Mouse (Mus musculus): ENCODE data around the gene Rbm45.

Gene Rbm45

DNA sequence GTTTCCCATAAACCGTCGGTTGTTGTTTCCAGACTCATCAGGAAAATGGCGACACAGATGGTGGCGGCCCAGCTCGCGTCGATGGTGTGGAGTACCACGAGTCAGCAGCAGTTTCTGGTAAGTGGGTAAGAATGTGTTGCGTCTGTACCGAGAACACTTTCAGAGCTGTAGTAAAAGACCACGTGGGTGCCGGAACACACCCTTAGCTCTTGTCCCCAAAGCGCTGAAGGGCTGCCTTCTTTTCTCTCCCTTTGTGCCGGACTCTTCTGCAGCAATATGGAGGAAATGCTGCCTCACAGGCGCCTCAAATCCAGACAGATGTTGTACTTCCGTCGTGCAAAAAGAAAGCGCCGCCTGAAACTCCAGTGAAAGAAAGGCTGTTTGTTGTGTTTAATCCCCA is 8.9 kb downstream of the Rbm45 start:
- DNase-seq (ENCODE audit: low read depth, low spot score) = no peak

DNA sequence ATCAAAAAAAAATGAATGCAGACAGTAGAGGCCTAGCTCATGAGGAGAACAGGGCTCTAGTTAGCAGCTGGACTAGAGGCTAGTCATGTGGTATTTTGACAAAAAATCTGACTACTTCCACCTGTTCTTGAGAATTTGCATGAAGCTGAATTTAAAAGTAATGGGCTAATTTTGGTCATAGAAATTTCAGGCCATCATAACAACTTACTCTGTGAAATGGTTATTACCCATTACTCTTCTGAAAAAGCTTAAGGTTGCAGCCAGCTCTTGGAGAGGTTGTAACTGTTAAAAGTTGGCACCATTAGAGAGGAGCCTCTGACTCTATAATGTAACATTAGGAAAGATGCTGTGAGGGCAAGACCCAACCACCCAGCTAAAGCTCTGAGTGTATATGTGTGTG is 16.7 kb downstream of the Rbm45 start:
- DNase-seq (ENCODE audit: low read depth, low spot score) = no peak

DNA sequence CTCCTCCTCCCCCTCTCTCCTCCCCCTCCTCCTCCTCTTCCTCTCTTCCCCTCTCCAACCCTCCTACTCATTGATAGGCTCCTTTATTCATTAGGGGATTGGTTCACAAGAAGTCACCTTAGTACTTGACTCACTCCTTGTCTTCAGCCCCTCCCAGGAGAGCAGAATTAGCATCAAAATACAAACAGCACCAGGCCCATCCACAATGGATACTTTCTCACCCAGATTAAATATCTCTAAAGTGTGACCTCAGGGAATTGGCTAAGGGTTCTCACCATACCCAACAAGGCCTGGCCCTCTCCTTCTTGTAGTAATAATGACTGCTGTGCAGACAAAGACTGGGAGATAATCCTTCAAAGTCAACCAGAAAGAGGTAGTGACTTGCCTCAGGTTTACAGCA is 30.4 kb downstream of the Rbm45 start:
- no peak for DNase-seq (ENCODE audit: low read depth, low spot score)

- DNase-seq (ENCODE audit: low read depth, low spot score) = no peak
These were observed 35.9 kb downstream of the Rbm45 start for GRCm38 (mm10) chr2:76405596-76406150.

DNA sequence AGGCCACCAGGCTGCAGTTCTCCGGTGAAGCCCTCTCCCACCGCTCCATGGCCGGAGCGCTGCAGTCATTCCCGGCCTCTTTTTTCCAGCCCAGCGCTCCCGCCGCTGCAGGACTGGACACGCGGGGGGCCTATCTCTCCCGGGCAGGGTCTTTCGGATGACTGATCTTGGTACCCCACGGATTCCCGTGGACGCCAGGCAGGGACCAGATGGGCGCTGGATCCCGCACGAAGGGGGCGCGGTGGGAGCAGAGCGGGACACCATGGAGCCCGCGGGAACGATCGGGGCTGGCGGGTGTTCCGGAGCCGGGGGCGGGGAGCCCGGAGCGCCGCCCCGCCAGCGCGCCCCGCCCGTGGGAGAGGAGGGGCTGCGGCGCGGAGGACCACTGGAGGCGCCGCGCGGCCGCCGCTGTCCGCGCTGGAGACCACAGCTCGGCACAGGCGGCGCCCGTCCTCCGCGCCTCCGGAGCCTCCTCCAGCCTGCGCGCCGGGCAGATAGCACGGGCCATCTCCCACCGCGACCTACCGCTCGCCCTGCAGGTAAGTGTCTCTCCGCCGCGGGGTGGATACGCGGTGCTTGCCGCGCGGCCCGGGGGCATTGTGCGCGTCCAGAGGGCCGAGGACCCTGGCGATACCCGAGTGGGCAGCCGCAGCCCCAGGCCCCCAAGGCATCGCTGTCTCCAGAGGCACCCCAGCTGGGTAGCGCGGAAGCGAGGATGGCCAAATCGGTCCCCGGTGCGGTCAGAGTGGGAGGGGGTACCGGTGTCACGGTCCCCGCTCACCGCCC is 36.6 kb downstream of the Rbm45 start, which contains the start of gene Osbpl6:
Osbpl6 (plus strand) TSS at position 358 of the 786 bp plus-strand sequence.
- no peak for DNase-seq (ENCODE audit: low read depth, low spot score)

DNA sequence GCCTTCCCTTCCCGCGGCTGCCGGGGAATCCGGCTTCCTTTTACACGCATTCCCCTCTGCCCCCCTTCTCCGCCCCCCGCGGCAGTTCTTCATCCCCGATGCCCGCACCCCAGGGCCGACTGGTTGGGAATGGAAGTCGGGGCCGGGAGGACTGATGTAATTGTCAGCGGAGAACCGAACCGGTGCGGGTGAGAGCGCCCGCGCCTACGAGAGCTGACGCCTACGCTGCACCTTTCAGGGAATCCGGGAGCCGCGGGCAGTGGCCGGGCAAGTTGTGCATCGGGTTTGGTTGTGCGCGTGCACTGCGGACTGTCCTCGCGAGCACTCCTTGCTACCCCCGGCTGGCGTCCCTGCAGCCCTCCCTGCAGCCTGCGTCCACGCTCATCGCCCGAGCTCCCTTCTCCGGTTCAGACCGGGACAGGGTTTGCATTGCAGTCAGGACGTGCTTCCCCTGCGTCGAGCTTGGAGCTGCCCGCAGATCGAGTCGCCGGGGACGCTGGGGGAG is 37.2 kb downstream of the Rbm45 start:
- DNase-seq (ENCODE audit: low read depth, low spot score) = no peak

DNA sequence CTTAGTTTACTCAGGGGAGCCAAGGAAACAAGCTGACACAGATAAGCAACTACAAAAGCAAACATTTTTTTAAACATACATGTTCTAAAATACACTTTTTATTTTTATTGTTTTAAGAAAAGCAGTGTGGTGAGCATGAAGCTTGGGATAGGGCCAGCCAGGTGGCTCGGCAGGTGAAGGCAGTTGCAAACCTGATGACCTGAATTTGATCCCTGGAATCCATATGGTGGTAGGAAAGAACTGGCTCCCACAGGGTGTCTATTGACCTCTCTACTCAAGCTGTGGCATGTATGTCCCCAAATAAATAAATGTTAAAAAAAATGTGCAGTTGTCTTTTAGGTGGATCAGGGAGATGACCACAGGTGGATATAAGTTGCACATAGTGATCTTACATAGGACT is 39.7 kb downstream of the Rbm45 start:
- no peak for DNase-seq (ENCODE audit: low read depth, low spot score)

- DNase-seq (ENCODE audit: low read depth, low spot score) = no peak
These were observed 40.2 kb downstream of the Rbm45 start for GRCm38 (mm10) chr2:76409986-76410385.

- no peak for DNase-seq (ENCODE audit: low read depth, low spot score)
These were observed 43.1 kb downstream of the Rbm45 start for GRCm38 (mm10) chr2:76412924-76413323.

DNA sequence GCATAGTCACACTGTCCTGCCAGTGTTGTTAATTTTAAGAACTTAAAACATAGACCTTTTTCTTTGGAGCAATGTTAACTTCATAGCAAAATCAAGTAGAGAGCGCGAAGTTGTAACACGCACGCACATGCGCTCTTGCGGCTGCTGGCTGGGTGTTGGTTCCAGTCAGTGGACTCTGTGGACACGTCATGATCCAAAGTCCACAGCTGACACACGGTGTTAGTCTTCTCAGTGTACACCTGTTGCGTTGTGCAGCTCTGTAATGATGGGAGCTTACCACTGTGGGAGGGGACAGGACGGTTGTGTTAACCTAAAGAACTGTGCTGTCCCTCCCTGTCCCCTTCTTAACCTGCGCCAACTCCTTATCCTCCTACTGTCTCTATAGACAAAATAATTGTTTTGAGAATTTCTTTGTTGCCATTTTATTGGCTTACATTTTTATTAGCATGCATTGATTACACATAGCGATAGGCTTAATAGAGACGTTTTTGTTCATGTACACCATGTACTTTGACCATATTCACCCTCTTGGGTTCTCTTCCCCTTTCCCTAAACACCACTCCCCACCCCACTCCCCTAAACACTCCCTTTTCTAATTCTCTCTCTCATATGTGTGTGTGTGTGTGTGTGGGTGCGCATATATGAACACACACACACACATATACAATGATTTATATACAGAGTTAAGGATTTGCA is 47.8 kb downstream of the Rbm45 start:
- DNase-seq (ENCODE audit: low read depth, low spot score) = no peak

GRCm38 (mm10) chr2:76418142-76418518 is 48.3 kb downstream of the Rbm45 start:
- no peak for DNase-seq (ENCODE audit: low read depth, low spot score)

DNA sequence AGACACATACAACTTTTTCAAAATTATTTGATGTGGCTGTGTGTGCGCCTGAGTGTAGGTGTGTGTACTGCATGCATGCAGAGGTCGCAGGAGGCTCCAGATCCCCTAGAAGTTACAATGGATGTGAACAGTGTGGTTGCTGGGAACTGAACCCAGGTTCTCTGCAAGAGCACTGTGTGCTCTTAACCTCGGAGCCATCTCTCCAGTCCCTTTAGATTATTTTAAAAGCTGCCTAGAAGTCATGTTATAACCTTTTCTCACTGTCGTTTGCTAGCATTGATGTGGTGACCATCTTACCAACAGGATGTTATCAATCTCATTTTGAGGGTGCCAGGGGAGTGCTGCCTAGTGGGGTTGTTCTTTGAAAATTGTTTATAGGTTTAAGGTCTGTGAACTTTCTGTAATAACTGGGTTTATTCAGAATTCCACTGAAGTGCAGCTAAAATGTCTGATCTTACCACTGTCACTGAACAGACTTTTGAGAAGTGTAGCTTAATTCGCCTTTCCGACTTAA is 51.7 kb downstream of the Rbm45 start:
- DNase-seq (ENCODE audit: low read depth, low spot score) = no peak

- no peak for DNase-seq (ENCODE audit: low read depth, low spot score)
These were observed 57.0 kb downstream of the Rbm45 start for GRCm38 (mm10) chr2:76426816-76427215.

GRCm38 (mm10) chr2:76429318-76429717 is 59.5 kb downstream of the Rbm45 start:
- DNase-seq (ENCODE audit: low read depth, low spot score) = no peak

DNA sequence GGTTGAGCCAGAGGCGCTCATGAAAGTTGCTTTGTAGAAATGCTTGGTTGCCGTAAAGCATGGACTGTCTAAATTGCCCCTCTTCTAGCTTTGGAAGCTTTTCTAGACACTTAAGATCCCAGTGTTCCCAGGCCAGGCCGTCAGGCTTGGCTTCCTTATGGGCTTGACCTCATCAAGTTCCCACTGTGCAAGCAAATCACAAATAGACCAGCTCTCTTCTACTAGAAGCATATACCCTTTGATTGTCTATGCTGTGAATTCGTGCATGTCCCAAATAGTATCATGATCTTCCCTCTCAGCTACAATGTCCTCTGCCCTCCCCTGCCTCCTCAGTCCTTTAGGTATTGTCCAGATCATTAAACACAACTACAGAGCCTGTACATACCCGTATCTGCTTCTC is 60.1 kb downstream of the Rbm45 start:
- DNase-seq (ENCODE audit: low read depth, low spot score) = no peak

GRCm38 (mm10) chr2:76430539-76430938 is 60.8 kb downstream of the Rbm45 start:
- no peak for DNase-seq (ENCODE audit: low read depth, low spot score)
